Mouse (Mus musculus) left cerebral cortex, adult 18-20 months (tissue): ENCODE measurements around the gene Itpr1. TPM values are rescaled to one million over a fixed set of nuclear protein-coding genes. Genes with fewer than 3 reads are reported as not detected.

Experiments
- DNase-seq, 2 experiments: peaks; one replicate each; pipeline ENCODE4 v3.0.0; 2021 to 2022; ENCODE audit warnings: low spot score in 2 of 2, mixed read lengths in 1 of 2
- total RNA-seq, 2 experiments: library from RNA; stranded (reverse); gene quantifications; 2 replicates each; pipeline ENCODE4 v1.2.3; 2021

Itpr1 gene
- total RNA-seq, 2 experiments from 2014 or later = 477 to 491 TPM

DNA sequence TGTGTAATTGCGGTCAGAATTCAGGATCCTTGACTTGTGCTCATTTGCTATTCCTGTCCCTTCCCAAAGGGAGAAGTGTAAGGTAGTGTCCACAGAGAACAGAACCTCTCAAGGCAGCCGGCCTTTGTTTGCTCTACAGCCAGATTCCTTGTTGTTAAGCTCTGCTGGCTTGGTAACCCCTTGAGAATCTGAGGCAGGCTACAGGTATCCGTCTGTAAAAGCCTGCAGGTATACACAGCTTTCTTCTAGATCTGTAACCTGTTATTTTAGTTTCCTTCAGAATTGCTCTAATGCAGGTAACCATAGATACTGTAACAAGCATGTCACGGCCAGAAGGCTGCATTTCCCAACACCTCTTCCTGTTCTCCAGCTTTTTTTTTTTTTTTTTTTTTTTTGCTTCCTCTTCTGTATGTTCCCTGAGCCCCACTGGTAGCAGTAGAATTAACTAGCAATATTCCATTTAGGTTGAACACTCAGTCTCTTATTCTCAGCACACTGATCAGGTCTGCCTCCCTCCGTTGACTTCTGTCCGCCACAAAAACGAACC, 158.5 kb downstream of the Itpr1 start:
- no peak for DNase-seq

DNA sequence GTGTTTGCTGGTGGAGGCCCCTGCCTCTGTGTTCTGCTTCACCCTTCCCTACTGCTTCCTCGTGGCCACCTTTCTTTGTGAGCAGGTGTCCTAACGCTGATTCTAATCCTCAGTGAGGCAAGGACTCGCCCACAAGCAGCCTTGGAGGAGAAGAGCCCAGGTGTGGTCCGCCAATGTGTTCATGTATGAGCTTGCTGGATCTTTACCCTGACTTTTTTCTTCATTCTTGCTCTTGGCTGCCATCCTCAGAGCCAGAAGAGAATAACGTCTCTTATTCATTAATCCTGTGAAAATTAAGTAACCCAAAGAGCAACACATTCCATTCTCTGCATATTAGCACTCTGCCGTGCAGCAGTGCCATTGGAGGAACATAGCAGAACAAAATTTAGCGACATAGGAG, 161.1 kb downstream of the Itpr1 start:
- DNase-seq = no peak

DNA sequence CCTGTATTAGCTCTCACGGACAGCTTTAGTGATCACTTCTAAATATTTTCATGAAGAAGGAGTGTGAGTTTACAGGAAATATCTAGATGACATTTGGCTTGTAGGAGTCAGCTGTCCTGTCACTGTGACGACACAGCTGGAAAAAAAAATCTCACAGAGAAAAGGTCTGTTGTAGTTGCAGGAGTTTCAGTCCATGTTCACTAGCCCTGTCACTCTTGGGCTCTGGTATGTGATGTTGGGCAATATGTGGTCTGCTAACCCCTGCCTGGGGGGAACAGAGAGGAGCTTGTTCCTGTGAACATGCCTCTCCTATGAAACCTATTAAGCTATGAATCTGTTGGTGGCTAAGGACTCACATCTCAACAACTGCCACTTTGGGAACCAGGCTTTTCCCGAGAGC, 166.1 kb downstream of the Itpr1 start:
- DNase-seq = no peak

DNA sequence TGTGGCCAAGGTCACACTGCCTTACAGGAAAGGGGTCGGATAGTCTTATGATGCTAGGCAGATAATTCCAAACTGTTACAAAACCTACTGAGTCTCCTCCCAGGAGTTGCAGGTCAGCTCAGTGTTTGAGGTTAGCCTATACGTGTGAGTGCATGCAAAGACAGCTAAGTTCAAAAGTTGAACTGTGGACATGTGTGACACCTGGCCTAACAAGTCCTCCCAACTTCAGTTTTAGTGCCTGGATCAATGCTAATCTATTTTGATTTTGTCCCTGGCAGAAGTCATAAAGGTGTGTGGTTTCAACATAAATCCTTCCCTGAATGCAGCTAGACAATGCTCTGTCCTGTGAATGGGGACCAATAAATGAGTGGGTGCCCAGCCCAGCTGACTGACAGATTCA, 167.3 kb downstream of the Itpr1 start:
- DNase-seq = no peak

DNA sequence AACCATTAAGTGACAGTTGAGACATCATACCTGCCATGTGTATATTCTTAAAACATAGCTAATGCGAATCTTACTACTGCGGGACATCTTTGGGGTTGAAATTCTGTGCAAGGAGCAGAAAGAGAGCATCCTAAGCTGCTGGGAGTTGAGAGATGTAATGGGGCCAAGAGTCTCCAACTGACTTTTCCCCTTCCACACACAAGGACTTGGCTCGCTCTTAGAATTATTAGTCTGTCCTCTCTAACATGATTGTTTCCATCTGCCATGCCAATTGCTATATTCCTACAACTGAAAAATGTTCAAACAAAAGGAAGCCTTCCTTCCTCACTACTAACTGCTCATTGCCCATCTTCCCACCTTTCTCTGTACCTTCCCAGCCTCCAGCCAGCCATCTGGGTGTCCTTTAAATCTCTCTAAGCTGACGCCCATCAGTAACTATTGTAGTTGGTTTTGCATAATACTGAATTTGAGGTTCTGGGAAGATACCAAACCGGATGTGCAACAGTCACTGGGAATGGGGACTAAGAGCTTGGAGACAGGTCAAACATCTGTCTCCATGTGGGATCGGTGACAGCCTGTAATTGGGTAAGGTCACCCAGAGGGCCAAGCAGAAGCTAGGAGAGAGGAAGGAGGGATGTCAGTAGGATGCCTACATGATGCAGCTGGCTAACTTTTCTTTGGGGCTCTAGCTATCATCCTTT, 177.9 kb downstream of the Itpr1 start:
- DNase-seq = no peak

DNA sequence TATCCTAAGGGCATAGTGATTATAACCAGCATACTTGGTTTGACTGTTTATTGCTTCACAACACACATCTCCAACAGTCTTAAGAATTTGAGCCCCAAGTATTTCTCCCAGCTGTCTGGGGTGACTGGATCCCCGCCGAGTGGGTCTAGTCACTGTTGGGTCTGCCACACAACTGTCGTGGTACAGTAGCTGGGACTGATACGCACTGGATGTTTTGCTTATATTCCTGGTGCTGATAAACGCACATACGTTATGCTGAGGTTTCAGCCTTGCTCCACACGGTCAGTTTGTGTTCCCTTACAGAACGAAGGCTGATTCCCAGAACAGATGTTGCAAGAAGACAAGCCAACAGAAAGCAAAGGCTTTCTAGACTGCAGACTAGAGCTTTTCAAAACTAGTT, 180.2 kb downstream of the Itpr1 start:
- no peak for DNase-seq

DNA sequence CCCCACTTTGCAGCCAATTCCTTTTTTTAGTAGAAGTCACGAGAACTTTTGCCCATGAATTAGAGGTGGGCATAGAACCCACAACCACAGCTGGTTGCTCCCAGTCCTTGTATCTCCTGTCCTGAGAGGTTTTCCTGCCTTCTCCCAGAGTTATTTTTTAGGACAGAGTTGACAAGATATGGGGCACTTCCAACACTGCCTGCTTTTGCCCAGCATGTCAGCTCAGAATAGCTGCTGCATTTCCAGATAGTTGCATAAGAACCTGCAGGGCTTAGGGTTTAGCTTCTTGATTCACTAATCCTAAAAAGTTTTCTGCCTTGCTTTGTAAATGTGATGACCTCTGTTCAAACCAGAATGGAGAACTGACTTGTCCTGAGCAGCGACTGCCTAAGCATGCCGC, 185.1 kb downstream of the Itpr1 start:
- no peak for DNase-seq

DNA sequence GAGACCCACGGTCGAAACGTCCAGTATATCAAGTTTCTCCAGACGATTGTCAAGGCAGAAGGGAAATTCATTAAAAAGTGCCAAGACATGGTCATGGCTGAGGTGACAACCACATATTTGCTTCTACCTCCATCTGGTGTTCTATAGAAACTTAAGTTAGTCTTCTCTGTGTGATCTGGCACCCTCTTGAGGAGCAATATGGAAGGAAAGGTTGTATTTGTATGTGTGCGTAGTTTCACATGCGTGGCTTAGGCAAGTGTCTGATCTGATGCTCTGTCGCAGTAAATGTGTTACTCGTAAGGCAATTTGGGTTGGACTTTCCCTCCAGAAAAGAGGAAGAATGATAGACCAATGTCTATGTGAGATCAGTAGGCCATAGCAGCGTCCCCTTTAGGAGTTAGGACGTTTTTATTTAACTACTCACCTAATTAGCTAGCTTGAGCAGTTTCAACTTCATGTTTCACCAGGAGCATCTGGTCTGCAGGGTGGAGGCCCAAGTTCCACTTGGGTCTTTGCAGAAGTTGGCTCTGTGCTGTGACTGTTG, 188.6 kb downstream of the Itpr1 start:
- DNase-seq = no peak

DNA sequence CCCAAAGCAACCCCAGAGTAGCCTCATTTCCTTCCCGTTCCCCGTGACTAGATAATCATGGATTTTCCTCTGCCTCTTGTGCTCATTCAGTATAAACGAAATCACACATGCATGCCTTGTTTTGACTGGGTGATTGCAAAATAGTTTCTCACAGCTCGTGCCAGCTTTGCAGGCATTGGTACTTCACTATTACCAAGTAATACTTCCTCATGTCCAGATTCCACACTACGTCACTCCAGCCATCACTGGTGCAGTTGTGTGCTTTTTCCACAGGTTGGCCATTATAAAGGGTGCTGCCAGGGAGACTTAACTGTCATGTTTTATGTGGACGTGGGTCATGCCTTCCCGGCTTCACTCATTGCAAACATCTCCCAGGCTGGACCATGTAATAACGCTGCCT, 191.8 kb downstream of the Itpr1 start:
- no peak for DNase-seq

DNA sequence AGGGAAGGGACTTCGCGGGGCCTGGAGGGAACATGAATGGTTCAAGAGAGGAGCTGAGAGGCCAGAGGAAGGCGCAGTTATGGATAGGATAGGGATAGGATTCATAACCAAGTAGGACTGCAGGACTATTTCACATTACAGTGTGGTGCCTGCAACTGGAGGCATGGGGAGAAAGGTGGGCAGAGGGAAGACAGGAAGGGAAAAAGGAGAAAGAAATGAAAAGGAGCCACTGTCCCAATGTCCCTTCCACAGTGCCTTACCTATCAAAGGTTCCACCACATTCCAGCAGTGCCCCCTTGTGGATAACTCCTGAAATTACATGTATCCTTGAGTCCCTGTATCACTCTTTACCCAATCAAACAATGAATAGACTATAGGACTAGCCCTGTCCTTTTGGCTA, 195.2 kb downstream of the Itpr1 start:
- peak; percentile 44 to 65 for DNase-seq

DNA sequence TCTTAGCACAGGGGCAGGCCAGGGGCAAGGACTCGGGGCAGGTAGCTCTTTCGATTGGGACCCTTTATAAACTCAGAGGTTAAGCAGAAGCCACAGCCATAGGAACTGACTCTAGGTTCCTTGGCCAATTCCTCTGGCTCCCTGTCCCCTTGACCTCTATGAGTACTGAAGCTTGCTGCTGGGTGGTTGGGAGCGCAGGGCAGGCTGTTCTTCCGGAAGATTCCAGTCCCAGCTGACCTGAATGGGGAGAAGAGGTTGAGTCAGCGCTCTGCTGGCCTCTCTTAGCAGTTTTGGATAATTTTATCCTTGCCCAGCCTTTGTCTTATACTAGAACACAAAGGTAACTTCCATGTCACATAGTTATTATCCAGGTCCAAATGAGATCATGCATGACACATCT, 195.8 kb downstream of the Itpr1 start:
- no peak for DNase-seq

DNA sequence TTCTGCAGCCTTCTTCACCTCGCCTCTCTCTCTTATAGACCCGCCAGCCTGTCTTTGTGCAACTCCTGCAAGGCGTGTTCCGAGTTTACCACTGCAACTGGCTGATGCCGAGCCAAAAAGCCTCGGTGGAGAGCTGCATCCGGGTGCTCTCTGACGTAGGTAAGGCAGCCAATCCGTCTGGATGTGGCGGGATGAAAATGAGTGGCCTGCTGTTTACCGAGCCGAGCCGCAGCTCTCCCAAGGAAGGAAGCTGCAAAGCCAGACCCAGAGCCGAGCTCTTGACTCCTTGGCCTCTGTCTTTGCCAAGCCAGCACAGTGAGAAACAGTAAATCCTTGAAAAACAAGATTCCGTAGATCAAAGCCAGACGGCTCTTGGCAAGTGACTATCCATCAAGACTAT, 197.9 kb downstream of the Itpr1 start:
- peak in 1 of 2 experiments; percentile 33 for DNase-seq

DNA sequence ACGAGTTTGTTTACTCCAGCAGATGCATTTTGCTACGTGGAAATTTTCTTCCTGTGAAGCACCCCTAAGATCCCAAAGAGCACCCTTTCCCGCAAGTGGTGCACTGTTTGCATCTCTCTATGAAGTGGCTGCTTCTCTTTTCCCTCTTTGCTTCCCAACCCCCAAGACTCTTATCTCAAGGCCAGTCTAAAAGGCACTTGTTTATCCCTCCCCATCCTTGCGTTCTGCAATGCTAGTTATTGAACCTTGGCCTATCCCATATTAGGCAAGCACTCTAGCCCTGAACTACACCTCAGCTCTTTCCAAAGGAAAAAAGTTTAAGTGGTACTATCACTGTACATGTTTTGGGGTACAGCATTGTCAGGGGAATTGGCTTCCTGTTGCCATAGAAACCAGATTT, 198.3 kb downstream of the Itpr1 start:
- no peak for DNase-seq

DNA sequence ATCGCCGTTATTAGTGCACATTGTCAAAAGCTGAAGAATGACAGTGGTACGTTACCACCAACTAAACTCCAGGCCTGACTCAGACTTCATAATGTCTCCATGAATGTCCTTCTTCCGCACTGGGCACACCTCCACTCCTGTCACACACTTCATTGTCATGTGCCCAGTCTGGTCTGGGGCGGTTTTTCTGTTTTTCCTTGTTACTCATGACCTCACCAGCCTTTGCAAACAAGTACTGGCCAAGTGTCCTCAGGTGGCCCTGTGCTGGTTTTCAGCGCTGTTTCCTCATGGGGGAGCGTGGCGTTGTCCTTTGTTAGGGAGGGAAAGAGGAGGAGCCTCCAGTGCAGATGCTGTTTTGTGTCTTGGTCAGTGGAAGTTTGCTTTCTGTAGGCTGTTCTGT, 200.1 kb downstream of the Itpr1 start:
- no peak for DNase-seq

DNA sequence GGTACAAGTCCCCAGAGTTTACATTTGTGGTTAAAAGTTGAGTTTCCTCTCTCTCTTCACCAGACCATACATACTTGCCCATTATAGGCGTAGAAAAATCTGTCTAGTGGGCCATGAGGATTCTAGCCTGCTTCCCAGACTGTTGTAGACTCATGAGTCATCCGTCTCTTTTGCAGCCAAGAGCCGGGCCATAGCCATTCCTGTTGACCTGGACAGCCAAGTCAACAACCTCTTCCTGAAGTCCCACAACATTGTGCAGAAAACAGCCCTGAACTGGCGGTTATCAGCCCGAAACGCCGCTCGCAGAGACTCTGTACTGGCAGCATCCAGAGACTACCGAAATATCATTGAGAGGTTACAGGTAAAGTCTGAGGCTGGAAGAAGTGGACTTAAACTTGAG, 200.7 kb downstream of the Itpr1 start:
- no peak for DNase-seq

DNA sequence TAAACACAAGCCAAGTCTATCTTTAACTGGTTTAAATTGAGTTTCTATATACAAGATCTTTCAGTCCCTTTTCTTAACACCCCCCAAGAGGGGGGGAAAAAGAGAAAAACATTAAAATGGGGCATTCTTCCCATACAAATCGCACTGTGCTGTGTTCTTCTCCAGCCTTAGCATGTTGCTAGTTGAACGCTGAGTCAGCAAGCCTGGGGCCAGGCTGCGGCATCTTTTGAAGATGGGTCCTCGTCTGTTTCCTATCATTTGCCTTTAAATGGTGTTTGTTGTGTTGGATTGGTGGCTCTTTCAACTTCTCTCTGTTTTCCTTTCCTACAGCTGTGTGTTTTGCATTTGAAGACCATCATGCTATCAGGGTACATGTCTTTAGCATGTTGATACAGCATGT, 203.0 kb downstream of the Itpr1 start:
- no peak for DNase-seq

DNA sequence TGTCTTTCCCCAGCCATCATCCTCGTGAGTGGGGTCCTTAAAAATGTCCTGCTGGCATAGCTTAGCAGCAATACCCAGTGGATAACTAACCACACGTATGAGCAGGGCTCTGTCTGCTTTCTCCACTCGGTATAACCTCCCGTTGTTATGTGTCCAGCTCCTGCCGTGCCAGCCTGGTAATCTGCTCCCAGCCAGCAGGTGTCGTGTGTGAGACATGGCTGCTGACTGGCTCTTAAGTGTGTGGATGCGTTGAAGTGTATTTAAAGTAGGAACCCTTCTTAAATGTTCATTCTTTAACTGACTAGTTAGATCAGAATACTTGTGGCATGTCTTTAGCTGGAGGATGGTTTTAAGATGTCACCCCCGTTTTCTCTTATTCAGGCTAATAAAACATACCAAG, 204.6 kb downstream of the Itpr1 start:
- DNase-seq = peak; percentile 69

DNA sequence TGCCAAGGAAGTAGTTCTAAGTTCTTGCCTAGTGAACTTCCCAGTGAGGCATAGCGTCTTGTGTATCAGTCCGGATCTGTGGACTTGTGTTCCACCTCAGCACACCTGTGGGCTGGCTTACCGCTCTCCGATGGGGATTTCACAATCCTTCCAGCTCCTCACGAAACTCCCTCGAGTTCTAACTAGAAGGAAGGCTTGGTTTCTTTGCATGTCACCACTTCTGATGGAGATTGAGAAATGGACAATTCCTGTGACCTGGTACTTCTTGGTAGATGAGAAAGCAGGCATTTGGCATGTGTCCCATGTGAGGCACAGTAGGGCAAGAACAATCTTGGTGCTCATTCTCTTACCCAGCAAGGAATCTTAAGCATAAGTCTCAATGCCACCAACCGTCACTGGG, 205.3 kb downstream of the Itpr1 start:
- no peak for DNase-seq

DNA sequence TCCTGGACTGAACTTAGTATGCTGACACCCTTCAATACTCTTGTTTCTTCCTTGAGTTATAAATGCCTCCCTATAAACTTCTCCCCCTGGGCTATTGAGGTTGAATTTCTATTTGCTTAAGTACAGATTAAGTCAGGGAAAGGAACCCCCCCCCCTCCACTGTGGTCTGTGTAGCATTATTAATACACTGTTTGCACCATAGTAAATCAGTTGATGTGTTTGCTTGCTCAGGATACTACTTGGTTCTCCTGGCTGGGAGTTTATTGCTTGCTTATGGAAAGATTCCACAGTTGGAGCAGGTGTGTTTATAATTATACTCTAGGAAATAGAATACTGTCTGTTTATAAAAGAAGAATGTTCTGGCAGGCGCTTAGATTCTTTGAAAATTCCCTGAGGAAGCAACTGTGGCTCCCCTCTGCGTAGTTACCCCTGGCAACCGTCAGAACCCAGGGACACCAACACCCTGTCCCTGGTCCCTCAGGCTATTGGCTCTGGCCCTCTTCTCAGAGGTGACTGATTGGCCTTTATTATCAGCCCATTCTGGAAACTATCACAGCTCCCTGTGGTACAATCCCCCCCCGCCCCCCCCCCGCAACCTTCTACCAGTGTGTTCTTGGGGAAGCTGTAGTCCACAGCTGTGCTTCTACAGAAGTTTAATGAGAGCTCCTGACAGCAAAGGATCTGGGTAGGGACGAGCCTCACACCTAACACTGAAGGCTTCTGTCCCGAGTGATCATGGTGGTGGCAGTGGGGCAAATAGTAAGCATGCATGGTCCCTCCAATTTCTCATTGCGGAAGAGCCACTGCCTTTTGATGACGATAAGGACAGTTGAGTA, 212.1 kb downstream of the Itpr1 start:
- no peak for DNase-seq

DNA sequence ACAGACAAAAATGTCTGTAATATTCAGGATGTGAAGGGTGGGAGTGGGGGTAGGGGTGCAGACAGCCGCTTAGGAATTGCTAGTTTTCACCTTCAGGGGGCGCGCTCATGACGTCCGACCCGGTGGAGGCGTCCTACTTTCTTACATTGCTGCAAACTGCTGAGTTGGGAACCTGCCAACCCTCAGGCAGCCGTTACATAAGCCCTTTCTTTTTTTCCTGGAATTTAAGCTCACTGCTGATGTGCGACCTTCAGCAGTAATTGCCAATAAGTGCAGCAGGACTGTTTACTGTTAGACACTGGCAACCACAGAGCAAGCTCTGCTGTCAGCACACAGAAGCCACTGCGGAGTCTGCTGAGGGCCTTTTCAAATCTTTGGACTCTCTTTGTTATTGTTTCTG, 213.9 kb downstream of the Itpr1 start:
- DNase-seq = peak; percentile 91

DNA sequence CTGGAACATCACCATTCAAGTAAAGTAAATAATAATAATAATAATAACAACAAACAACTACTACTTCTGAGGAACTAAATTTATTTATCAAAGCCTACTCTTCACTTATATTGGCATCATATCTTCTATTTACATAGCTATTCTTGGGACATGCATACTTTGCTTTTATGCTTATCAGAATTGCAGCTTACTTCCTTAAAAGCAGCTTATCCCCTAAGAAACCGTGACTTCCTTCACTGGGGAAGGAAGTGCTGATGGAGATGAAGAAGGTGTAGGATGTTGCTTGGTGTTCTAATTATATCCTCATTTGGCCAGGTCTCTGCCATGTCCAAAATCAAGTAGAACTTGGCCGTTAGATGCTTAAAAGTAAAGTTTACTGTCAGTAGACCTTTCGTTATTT, 215.5 kb downstream of the Itpr1 start:
- no peak for DNase-seq

DNA sequence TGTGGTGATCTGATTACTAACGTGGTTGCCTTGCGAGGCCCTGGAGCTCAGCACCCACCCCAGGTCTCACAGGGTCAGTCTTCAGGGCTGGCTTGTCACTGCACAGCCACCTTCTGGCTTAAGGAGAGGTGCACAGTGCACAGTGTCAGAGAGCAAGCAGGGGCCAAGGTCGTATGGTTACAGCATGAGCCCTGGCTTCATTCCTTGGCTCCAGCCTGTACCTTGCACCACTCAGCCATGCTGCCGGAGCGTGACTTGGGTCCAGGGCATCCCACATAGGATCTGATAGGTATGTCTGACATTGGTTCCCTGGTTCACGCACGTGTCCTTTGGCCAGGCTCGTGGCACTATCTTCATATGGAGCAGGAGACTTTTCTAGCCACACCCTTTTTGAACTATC, 217.1 kb downstream of the Itpr1 start:
- DNase-seq = no peak
